Mouse (Mus musculus): Measurements from ENCODE around the gene Fkbp8.

Gene Fkbp8

DNA sequence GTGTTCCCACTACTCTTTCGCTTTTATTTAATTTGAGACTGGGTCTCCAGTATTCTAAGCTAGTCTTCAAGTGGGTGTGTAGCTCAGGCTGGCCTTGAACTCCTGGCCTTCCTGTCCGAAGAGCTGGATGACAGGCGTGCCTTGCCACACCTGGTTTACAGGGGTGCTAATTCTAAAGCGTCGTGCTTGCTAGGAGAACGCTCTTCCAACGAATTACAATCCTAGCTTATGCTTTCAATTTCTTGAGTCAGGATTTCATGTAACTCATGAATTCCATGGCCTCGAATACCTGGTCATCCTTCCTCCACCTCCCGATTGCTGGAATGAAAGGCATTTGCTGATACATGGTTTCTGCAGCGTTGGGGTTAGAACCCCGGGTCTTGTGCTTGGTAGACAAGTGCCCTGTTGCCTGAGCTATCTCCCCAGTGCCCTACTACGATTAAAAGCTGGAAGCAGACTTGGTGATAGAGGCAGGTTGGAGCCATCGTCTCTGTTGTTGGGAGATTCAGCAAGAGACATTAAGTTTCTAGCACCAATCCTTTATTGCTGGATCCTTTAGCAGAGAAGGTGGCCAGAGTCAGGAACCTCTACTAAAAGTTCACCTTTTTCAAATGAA, 766 bp downstream of the Fkbp8 start:
- no peak for DNase-seq (ENCODE audit: low read depth, low spot score)

DNA sequence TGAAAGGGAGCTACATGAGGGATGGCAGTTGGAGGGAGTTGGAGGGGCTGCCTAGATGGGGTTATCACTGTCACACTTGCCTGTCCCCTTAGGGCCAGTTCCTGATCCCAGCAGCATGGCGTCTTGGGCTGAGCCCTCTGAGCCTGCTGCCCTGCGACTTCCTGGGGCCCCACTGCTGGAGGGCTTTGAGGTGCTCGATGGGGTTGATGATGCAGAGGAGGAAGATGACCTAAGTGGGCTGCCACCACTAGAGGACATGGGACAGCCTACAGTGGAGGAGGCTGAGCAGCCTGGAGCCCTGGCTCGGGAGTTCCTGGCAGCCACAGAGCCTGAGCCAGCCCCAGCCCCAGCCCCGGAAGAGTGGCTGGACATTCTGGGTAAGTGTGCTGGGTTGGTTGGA, 1.8 kb downstream of the Fkbp8 start:
- no peak for DNase-seq (ENCODE audit: low read depth, low spot score)

DNA sequence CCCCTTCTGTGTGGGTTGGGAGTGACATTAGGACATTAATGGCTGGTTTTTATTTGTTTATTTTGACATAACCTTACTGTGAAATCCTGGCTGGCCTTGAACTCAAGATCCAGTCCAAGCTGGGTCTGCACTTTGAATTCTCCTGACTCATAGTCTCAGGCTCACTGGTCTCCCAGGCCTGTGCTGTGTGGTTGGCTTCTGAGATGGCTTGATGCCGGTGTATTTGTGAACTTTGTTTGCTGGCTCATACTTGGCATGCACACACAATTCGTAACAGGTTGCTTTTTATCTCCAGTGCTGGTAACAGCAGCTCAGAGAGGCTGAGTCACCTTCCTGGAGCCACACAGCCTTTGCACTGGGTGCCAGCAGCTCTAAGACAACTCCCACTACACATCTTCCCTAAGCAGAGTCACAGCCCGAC, 2.2 kb downstream of the Fkbp8 start:
- no peak for DNase-seq (ENCODE audit: low read depth, low spot score)

DNA sequence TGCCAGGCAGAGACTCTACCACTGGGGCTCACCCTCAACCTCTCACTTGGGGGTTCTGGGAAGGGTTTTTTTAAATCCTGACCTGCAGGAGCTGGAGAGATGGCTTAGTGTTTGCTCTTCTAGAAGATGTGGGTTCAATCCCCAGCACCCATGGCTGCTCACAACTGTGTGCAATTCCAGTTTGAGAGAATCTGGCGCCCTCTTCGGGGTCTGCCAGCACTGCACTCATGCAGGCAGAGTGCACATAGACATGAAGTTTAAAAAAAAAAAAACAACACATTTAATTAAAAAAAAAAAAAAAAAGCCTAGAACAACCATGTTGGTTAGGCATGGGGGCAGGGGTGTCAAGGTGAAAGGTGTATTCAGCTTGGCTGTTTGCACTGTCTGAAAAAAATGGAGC, 2.8 kb downstream of the Fkbp8 start:
- no peak for DNase-seq (ENCODE audit: low read depth, low spot score)

DNA sequence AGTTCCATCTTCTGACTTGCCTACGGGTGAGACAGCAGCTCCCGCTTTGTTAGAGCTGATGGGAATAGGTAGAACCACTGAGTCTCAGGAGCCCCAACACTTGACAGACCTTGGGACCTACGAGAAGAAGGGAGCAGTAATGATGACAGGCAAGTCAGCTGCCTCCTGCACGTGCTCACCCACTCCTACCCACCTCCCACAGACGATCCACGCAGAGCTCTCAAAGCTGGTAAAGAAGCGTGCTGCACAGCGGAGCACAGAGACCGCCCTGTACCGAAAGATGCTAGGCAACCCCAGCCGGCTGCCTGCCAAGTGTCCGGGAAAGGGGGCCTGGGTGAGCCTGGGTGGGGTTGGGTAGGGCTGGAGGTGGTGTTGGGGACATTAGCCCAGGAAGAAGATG, 6.8 kb downstream of the Fkbp8 start:
- no peak for DNase-seq (ENCODE audit: low read depth, low spot score)

DNA sequence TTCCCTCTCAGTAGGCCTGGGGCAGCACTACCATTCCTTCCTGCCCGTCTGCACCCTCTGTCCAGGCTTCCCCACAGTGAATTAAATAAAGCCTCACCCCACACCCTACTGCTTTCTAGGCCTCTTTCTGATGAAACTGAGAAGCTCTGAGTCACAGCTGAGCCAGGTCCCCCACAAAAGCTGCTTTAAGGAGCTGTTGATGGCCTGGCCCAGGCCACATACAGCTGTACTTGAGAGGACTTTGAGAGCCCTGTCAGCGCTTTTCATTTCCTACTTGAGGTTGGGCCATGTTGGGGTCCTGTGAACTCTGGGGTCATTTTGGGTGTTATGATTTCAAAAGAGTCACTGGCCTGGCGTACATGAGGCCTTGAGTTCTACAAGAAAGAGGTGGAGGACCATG, 7.7 kb downstream of the Fkbp8 start:
- no peak for DNase-seq (ENCODE audit: low read depth, low spot score)

DNA sequence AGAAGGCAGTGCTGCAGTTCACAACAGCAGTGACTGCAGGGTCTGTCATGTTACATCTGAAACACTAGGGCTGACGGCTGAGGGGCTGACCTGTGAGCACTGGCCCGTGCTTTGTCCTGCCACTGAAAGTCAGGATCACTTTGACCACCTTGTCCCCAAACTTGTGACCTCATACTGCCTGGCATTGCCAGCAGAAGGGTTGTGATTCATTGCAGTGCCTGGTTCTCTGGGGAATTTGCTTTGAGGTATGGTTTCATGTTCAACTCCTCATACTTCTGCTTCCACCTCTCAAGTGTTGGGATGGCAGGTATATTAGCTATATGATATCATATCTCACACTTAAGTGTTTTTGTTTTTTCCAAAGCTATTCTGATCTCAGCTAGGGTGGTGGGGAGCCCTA, 8.2 kb downstream of the Fkbp8 start:
- no peak for DNase-seq (ENCODE audit: low read depth, low spot score)

DNA sequence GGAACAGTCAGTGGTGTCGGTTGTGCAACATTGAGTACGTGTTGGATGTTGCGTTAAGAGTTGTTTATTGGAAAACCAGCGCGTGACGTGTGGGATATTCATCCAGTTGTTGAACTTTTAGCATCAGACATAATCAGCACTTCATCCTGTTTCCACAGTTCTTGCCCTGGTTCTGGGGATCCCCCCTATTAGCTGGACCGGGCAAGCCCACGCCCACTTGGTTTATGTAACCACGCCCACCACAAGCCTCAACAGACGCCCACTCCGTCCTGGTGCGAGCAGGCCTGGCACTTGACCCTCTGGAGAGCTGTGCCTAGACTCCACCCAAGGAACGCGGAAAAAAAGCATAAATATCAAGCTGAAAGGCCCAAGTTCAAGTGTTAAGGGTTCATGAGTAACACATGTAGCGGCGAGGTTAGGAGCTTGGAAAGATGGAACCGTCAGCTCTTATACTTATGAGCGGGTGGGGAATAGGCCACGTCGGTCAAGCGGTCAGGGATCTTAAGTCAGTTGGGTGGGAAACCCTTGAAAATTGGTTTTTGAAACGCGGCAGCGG, 10.6 kb downstream of the Fkbp8 start:
- DNase-seq (ENCODE audit: low read depth, low spot score) = peak; percentile 14

DNA sequence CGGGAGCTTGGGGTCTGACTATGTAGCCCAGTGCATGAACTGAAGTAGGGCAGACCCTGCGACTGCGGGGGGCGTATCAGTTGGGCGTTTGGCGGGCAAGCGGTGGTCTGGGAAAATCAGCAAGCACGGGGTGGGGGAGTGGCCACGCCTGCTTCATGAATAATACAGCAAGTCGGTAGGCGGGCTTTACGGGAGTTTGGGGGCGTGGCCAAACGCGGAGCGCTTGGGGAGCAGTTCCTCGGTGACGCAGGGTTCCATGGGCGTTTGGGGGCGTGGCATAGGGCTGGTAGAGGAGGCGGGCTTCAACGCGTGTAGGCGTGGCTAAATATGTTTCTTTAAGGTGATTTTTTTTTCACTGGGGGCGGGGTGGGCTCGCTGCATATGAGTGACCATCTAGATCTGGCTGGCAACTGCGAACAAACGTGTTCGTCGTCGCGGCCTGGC, 11.1 kb downstream of the Fkbp8 start:
- DNase-seq (ENCODE audit: low read depth, low spot score) = peak; percentile 99

DNA sequence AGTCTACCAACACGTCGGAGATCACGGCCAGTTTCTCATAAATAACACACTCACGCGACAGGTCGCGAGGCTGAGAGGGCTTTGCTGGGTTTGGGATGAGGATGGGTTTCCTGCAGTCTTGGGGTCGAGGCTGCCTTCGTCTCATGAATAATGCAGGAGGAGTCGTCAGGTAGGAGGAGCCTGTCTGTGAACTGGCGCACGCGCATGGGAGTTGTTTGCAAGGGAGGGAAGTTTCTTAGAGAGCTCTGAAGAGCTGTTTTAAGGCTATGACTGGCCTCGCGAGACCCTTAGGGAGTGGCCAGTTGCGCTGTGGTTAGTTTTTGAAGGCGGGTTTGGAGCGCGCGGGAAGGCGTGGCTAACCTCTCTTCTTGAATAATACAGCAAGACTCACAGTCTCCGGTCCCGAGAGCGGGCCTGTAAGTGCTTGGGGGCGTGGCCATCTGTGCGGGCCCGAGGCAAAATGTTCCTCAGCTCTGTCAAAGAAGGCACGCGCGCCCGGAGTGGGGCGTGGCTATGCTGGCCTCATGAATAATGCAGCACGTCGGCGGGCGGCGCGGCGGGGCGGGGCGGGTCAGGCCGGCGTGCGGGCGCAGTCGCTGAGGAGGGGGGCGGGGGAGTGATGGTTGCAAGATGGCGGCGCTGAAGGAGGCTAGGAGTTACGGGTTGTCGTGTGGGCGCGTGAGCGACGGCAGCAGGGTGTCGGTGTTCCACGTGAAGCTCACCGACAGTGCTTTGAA, 11.7 kb downstream of the Fkbp8 start, which contains the start of gene Ell:
TSS of gene Ell (plus strand) at position 381 of the 737 bp plus-strand sequence.
- DNase-seq (ENCODE audit: low read depth, low spot score) = peak; percentile 100

DNA sequence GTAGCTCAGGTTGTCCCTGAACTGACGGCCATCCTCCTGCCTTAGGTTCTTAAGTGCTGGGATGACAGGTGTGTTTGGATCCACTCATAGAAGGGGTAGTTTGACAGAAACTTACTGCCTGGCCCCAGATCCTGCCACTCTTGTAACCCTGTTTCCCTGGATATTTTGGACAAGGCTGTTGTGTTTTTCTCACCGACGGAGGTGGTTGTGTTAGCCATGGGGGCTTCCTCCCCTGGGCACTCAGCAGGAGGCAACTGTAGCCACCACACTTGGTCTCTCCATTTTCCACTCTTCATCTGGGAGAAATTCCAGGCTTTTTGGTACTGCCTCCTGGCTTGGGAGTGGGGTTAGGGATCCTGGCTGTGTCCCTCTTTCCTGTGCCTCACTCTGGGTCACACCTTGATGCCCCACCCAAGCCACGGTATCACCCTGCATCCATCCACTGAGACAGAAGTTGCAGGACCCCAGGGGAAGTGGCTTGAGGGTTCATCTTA, 12.5 kb downstream of the Fkbp8 start:
- DNase-seq (ENCODE audit: low read depth, low spot score) = no peak

DNA sequence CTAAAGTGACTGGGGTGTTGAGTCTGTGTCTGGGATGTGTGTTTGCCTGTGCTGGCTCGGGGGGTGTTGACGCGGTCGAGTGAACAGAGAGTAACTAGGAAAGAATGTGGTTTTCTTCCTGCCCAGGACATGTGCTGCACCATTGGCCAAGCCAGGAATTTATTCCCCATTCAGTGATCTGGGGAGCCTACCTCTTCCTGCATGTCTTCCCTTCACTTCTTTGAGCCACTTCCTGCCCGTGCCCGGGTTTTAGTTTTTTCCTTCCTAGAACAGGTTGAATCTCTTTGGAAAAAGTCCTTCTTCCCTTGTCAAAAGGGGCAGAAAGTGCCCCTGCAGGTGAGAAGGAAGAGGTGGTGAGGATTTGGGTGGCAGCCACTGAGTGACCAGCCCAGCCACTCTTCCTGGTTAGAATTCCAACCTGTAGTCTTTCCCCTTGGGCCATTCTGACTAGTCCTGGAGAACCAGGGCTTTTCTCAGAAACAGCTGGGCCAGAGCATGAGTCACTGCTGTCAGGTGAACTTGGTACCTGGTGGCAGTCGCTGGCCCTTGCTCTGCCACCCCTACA, 13.1 kb downstream of the Fkbp8 start:
- DNase-seq (ENCODE audit: low read depth, low spot score) = no peak

DNA sequence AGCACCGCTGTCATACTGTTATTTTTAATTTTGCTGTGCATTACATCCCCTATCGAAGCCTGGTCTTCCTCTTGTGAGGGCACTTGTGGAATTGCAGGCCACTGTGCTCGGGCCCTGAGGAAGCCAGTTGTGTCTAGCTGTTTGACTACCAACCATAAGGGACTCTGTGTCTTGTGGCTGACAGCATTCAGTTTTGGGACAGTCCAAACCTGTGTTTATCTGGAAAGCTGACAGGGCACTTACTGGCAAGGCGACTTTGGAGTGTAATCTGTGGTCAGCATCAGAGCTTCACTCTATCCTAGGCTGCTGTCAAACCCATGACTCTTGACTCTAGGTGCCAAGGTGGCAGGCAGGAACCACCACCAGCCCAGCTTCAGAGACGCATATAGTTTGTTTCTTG, 13.6 kb downstream of the Fkbp8 start:
- no peak for DNase-seq (ENCODE audit: low read depth, low spot score)

DNA sequence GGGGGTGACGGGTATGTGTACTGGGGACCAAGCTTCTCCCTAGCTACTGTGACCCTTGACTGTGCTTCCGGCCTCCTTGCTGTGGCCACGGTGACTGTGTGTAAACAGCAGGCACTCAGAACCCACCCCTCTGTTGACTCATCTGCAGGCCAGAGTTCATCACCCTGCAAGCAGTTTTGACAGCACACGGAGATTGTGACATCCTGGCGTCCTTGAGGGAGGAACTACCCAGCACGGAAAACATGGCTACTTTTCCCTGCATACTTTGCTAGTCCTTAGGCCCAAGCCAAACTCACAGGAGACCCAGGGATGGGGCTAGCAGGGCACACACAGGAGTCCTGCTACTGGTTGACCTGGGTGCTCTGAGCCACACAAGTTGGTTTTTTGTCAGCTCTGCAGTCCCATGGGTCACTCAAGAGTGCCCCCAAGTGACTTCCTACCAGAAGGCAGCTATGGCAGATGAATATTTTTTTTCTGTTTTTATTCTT, 16.7 kb downstream of the Fkbp8 start:
- no peak for DNase-seq (ENCODE audit: low read depth, low spot score)

DNA sequence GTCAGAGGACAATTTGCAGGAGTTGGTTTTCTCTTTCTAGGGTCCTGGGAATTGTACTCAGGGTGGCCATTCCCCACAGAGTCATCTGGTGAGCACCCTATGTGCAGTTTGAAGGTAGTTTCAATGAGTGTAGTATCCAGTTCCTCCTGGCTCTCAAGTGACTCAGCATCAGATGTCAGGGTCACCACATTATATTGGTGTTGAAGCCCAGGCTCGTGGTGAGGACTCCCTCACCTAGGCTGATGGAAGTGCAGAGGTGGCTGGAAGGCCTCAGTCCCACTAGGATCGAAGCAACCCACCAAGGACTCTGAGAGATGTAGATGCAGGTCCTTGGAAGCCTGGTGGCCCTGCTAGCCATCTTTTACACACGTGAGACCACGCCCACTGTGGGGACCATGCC, 18.9 kb downstream of the Fkbp8 start:
- DNase-seq (ENCODE audit: low read depth, low spot score) = no peak

DNA sequence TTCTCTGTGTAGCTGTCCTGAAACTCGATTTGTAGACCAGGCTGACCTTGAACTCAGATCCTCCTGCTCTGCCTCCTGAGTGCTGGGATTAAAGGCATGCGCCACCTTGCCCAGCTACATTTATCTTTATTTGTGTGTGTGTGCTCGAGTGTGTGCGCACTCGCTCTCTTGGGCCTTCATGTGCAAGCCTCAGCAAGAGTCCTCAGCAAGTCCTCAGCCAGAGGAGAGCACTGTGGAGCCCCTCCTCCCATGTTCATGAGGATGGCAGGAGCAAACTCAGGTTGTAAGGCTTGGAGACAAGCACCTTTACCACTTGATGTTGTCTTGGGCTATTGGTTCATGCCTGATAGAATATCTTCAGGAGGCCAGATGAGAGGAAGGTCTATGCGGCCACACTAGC, 20.2 kb downstream of the Fkbp8 start:
- no peak for DNase-seq (ENCODE audit: low read depth, low spot score)

DNA sequence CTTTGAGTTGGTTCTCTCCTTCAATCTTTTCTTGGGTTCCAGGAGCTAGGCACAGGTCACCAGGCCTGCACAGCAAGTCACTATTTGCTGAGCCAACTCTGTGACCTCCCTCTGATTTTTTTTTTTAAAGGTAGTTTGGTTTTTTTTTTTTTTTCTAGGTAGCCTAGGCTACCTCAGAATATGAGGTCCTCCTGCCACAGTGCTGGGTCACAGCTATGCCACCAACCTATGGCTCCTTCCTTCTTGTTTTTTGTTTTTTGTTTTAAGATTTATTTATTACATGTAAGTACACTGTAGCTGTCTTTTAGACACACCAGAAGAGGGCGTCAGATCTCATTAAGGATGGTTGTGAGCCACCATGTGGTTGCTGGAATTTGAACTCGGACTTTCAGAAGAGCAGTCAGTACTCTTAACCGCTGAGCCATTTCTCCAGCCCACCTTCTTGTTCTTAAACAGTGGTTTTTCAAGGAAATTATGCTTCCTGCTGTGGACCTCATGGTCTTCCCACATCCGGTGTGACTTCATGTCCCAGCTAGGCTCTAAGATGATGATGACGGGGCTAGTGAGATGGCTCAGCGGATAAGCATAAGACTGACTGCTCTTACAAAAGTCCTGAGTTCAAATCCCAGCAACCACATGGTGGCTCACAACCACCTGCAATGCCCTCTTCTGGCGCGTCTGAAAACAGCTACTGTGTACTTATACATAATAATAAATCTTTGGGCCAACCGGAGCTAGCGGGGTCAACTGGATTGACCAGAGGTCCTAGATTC, 22.1 kb downstream of the Fkbp8 start:
- no peak for DNase-seq (ENCODE audit: low read depth, low spot score)

DNA sequence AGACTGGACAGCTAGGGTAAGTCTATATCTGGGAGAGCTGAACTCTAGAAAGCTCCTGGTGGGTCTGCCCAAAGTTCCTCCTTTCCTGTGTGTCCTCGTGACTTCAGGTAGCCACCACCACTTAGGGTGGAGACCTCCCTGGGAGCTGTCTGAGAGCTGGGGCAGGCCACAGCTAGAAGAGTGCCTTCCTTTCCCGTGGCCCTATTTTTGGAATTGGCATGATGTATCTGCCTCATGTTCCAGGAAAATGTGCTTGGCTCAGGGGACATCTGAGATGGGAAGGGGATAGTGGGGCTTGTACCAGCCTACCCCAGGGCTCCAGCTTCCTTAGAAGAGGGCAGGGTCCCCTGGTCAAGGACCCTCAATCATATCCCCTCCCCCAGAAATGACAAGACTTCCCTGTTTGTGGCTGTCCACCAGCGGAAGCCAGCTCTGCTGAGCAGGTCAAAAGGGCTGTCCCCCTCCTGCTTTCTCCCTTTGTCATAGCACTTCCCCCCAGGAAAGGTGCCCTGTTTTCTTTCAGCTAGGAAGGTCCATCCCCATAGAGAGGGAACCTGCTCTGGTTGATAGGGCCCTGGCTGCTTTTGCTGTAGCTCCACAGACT, 24.1 kb downstream of the Fkbp8 start:
- no peak for DNase-seq (ENCODE audit: low read depth, low spot score)

DNA sequence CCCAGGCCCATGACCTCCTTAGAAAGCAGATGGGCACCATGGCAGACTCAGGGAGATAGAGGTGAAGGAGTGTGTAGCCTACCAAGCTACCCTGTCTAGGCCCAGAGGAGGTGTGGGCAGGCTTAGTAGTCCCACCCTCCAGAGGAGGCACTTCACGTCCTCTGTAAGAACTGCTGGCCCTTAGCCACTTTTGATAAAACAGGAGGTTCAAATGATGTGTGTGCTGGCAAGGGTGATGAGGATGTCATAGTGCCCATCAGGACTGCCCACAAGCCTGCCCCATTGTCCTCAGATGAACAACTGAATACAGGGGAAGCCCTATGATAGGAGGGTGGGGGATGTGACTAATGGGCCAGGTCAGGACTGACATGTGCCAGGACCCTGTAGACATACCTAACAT, 25.3 kb downstream of the Fkbp8 start:
- no peak for DNase-seq (ENCODE audit: low read depth, low spot score)

DNA sequence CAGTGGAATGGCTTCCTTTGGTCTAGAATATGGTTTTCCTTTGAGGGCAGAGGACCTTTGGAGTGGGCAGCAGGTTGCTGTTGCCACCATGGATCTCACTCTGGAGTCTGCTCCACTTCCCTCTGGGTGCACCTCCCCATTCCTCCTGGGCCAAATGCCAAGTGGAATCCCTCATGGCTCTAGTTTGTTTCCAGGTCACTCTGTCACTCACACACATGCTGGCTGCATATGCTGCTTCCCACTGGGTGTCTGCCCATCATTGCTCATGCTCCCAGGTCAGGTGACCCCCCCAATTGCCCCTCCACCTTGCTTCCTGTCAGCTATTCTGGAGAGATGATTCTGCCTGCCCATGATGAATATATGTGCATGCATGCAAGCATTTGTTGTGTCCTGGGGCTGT, 26.2 kb downstream of the Fkbp8 start:
- DNase-seq (ENCODE audit: low read depth, low spot score) = no peak

DNA sequence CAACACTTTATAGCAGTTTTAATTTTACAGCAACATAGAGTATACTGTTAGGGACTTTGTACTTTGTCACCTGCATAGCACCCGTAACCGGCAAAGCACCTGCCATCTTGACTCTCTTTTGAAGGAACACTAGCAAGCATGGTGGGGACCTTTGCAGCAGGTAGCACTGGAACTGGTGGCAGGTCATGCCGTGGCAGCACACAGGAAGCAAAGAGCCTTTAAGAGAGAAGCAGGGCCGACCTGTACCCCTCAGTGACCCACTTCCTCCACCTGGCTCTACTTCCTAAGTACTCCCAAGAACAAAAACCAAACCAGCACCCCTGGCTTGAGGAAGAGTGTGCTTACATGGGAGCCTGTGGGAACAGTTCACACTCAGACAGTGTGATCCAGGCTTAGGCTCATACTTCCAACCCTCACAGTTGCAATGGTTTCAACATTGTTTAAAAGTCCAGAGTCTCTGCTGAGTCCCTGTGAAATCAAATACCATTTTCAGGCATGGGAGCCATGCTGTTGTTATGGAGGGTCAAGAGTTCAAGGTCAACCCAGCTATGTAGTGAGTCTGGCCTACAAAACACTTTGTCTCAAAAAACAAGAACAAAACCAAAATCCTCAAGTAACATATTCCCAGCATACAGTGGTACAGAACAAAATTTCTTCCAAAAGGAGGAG, 27.7 kb downstream of the Fkbp8 start:
- DNase-seq (ENCODE audit: low read depth, low spot score) = no peak
